Mouse (Mus musculus) heart, postnatal 14 days (tissue): ENCODE results near the gene Hdac1. TPM values are rescaled to one million over a fixed set of nuclear protein-coding genes. Genes with fewer than 3 reads are reported as not detected.
"Not testable (repeated sequence)": the region's sequence is repeated elsewhere in the genome, so short reads cannot be mapped to it uniquely, and the experiment has no call there.

Experiments used
- DNase-seq, 2 experiments: peaks; one replicate each; pipeline ENCODE4 v3.0.0; 2021 to 2022
- intact Hi-C: fragments of 180-260 bp; cut with DNase I; formaldehyde crosslinking; loops from one replicate; pipeline ENCODE4 v1.15.1; 2025
- total RNA-seq, 2 experiments: library from RNA; stranded (reverse); gene quantifications; 2 replicates each; pipeline ENCODE4 v1.2.3; 2021

Hdac1 gene
- total RNA-seq, 2 experiments from 2014 or later: 23.9 to 24.2 TPM

DNA sequence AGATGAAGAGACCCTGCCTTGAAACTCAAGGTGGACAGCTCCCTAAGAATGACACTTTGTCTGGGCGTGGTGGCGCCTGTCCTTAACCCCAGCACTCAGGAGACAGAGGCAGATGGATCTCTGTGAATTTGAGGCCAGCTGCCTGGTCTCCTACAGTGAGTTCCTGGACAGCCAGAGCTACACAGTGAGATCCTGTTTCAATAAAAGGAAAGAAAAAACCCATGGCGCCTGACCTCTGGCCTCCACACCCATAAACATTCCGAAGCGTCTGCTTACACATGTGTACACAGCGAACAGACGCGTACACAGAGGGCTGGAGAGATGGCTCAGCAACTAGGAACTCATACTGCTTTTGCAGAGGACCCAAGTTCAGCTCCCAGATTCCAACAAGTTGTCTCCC is 21.2 kb upstream of the Hdac1 start:
- intact Hi-C loops: no loop called here
- no peak for DNase-seq

DNA sequence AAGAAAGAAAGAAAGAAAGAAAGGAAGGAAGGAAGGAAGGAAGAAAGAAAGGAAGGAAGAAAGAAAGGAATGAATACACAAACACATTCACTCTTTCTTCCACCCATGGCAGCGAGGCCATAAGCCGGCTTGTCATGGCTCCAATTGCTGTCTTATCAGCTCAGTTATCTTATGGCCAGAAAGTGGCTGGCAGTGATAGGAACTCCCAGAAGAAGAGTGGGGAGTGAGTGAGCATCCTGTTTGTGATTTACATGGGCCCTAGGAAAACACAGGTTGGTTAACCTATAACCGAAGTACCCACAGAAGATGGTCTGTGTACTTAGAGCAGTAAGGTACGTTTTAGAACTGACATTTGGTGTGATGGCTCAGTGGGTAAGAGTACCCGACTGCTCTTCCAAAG is 18.7 kb upstream of the Hdac1 start:
- no peak for DNase-seq
- intact Hi-C loops: no loop called here

DNA sequence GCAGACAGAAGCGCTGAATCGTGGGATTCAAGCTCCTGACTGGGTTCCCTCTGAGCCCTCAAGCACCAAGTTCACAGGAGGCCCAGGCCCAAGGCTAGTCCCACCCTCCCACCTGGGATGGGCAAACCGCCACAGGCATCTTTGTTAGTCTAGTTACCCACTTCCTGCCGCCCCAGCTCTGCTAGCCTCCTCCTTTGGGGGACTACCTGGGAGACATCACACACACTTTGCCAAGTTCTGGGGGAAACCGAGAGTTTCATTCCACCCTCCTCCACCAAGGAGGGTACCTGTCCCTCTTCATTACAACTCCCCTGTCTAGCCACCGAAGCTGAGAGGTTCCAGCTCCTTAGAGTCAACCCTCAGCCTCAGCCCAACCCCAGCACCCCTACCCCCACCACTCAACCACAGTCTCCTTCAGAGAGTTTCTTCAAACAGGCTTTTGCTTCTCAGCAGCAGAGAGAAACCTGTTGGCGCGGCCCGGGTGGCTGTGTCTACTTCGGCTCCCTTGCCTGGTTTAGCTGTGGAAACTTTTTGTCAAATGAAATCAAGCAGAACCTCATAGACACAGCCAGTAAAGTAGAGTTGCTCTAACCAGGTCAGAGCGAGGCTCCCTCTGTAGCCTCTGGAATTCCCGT is 15.9 kb upstream of the Hdac1 start:
- no peak for DNase-seq
- intact Hi-C loops: no loop called here

DNA sequence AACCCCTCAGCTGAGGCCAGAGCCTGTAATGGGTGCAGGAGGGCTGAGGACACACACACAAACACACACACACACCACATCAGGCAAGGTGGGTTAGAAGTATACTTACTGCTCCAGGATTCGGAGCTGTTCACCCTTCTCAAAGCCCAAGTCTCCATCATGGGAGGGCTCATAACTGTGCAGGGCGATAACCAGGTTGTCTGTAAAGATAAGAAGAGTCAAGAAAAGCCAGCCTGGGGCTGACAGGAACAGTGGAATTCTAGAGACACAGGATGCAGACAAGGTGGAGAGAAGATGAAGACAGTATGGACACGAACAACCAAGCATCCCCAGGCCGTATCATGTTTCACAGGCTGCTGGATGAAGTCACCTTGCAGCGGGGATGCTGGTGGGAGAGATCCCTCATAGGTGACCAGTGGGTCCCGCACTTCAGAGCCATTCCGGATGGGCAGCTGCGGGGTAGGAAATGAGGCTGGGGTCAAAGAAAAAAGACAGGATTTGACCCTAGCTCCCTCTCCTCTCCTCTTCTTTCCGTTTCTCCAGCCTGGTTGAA is 14.8 kb upstream of the Hdac1 start:
- DNase-seq: no peak
- intact Hi-C loops: loop anchor here (2.0 kb wide), 1 partner anchor 51 kb away; no protein-coding TSS in a partner anchor

DNA sequence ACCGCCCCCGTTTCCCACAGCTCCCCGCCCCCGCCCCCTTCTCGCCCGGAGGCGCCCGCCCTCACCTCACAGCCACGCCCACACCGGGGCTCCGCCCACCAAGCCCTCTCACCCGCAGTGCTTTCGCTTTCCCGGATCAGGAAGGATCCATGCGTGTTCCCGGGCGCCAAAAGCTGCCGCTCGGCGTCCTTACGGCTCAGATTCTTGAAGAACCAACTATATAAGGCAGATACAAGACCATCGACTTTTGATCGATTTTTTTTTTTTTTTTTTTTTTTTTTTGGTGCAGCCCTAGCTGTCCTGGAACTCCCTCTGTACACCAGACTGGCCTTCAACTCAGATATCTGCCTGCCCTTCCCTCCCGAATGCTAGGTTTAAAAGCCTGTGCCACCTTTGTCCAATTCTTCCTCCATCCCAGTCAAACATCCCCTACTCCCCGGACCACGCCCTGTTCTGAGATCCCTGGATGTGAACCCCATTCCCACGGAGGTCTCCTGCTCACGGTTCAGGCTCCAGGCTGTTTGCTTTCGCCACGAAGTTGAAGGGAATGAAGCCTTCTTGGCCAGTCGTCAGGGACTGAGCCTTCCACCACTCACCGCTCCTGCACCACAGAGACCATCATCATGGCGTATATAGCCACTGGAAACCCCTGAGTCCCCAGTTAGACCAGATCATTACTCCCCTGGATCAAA is 14.2 kb upstream of the Hdac1 start:
- peak; percentile 90 to 91 for DNase-seq
- intact Hi-C loops: loop anchor here (2.0 kb wide), 1 partner anchor 52 kb away; no protein-coding TSS in a partner anchor

DNA sequence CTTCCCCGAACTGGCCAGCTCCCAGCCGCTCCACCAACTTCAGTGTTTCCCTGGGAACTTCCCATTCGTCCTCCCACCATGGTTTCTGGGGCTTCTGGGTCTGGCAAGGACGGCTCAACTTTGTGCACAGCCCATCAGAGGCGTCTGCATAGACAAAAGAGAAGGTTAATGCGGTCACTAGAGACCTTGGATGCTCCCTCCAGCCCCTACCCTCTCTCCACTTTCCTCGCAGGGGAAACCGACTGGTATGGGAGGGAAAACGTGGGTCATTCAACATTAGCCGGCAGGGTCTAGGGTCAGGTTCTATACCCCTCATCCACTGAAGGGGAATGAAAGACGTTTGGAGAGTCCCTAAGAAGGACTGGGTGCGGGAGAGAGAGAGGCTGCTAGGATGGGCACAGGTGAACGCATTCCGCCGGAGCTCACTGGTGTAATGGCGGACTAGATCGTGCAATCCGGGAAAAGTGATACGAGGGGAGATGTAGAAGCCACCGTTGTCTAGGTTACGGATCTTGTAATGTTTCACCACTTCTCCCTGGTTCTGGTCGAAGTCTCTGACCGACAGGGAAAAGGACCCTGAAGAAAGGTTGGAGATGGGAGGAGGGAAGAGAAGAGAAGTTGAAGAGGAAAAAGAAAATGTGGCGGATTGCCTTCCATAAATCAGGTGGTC is 13.5 kb upstream of the Hdac1 start:
- no peak for DNase-seq
- intact Hi-C loops: loop anchor here (2.0 kb wide), 1 partner anchor 53 kb away; no protein-coding TSS in a partner anchor

DNA sequence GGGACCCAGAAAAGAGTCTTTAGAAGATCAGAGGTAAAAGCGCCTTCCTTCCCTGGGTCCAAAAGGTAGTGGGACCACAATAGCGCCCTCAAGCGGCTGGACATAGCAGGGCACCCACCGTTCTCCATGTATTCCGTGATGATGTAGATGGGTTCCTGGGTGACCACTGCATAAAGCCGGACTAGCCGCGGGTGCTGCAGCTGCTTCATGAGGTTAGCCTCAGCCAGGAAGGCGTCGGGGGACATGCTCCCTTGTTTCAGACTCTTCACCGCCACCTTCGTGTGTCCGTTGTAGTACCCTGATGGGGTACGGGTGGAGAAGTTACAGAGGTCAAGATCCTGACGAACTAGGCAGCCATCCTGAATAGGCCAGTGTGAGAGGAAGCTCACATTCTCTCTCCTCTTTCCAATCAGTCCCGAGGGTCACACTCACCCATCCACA is 12.9 kb upstream of the Hdac1 start:
- intact Hi-C loops: no loop called here
- DNase-seq: peak in 1 of 2 experiments; percentile 57

DNA sequence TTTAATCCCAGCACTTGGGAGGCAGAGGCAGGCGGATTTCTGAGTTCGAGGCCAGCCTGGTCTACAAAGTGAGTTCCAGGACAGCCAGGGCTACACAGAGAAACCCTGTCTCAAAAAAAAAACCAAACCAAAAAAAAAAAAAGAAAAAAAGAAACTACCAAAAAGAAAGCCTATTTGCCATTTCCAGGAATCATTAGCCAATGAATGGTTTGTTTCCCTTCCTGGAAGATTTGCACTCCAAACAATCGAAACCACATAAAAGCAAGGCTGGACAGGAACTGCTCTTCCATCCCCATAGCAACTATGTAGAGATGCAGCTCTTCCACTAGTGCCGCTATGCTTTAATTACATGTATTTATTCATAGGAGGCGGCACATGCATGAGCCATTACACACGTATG is 12.0 kb upstream of the Hdac1 start:
- DNase-seq, intact Hi-C loops: not testable (repeated sequence)

DNA sequence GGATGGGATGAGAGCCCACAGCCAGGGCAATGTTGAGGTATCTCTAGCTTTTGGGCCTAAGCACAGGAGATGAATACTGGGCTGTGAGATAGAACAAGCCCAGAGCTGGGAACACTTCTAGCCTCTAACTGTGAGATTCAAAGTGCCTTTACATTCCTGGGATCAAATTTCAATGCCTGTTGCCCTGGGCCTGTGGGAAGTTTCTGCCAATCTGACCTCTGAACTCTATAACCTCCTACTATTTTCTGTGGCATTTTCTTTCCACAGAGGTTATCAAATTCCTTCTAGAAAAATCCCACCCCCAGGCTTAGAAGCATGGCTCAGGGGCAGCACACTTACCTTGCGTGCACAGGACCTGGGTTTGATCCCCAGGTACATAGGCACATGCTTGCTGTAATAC is 7.8 kb upstream of the Hdac1 start:
- DNase-seq: no peak
- intact Hi-C loops: no loop called here

DNA sequence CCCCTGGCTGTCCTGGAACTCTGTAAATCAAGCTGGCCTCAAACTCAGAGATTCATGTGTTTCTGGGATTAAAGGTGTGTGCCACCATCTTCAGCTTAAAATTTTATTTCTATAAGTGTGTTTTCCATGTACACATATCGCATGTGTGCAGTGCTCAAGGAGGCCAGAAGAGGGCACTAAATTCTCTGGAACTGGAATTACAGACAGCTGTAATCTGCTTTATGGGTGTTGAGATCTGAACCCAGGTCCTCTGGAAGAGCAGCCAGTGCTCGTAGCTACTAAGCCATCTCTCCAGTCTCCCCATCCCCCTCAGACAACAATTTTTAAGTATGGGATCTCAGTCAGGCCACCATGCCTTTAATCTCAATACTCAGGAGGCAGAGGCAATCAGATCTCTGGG is 6.8 kb upstream of the Hdac1 start:
- intact Hi-C loops: loop anchor here (5.0 kb wide), 1 partner anchor 58 kb away; no protein-coding TSS in a partner anchor

DNA sequence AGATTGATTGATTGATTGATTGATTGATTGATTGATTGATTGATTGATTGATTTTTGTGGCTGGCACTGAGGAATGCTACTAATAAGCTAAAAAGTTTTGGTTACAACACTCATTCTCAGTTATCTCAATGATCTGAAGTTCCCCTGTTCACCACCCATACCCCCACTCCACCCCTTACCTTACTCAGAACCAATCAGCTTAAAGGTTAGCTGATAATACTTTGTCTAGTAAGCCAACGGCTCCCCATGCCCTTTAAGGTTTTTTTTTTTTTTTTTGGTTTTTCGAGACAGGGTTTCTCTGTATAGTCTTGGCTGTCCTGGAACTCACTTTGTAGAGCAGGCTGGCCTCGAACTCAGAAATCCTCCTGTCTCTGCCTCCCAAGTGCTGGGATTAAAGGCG is 5.1 kb upstream of the Hdac1 start:
- not testable (repeated sequence) for DNase-seq
- intact Hi-C loops: loop anchor here (5.0 kb wide), 1 partner anchor 60 kb away; no protein-coding TSS in a partner anchor

More for the DNA sequence above, 6.8 kb upstream of the Hdac1 start:
- peak in 1 of 2 experiments; percentile 31 for DNase-seq

DNA sequence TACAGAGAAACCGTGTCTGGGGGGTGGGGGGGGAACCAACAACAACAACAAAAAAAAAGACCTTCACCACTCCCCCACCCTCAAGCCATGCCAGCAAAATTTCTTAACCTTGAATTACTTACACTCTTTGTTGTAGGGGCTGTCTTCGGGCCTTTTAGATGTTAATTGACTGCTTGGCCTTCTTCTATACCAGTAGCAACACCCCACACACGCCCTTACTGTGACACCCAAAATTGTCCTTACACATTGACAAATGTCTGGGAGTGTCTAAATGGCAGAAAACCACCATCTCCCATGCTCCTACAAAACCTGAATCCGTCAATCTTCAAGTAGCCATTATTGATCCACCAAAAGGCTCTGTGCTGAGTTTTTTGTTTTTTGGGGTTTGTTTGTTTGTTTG is 1.6 kb upstream of the Hdac1 start:
- intact Hi-C loops: no loop called here

DNA sequence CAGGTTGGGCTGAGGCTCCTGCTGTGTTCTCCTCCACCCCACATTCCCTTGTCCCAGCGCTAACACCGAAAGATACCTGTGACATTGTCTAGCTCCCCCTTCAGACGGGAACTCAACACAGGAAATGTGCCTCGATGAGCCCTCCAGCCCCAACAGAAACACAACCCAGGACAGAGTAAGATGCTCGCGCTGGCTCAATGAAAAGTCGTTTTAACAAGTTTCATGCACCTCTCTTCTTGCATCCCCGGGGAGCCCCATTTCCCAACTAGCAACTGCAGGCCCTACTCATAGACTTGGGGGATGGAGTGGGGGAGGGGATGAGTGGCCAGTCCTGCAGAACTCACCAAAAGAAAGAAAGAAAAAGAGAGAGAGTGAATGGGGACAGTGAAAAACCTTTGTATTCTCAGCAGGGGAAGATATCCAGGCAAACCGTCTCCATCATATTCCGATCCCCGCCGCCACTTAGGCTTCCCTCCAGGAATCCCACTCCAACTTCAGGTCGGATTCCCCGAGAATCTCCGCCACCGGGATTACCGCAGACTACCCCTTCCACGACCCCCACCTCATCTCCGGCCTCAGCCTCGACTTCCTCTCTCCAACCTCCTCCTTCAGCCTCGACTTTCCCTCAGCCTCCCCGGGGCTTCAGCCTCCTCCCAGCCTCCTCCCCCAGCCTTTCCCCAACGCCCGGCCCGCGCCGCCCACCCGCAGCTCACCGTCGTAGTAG is 483 bp downstream of the Hdac1 start:
- DNase-seq: no peak
- intact Hi-C loops: loop anchor here (2.0 kb wide), 1 partner anchor 25 kb away; no protein-coding TSS in a partner anchor

More for the DNA sequence above, 1.6 kb upstream of the Hdac1 start:
- no peak for DNase-seq

DNA sequence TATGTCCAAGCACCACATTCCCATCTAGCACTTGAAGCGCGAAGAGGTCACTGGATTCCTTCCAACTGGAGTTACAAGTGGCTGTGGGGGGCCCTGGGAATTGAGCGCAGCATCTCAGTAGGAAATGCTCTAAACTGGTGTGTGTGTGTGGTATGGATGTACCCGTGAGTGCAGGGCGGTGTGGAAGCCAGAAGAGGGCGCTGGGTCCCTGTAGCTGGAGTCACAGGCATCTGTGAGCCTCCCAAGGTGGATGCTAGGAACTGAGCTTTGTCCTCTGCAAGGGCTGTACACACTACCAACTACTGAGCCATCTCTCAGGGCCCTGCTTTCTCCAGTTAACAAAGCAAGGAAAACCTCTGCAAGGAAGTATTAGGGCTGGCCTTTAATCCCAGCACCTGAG is 2.5 kb downstream of the Hdac1 start:
- intact Hi-C loops: loop anchor here (2.0 kb wide), 1 partner anchor 23 kb away; no protein-coding TSS in a partner anchor
- DNase-seq: peak; percentile 17 to 35

DNA sequence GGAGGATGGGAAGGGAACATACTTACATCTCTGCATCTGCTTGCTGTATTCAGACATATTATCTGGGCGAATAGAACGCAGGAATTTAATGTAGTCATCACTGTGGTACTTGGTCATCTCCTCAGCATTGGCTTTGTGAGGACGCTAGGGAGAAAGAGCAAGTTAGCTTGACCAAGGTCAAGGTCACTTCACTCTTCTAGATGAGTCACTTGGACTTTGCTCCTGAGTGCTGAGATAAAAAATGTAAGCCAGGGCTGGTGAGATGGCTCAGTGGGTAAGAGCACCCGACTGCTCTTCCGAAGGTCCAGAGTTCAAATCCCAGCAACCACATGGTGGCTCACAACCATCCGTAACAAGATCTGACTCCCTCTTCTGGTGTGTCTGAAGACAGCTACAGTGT is 13.6 kb downstream of the Hdac1 start:
- DNase-seq, intact Hi-C loops: not testable (repeated sequence)

DNA sequence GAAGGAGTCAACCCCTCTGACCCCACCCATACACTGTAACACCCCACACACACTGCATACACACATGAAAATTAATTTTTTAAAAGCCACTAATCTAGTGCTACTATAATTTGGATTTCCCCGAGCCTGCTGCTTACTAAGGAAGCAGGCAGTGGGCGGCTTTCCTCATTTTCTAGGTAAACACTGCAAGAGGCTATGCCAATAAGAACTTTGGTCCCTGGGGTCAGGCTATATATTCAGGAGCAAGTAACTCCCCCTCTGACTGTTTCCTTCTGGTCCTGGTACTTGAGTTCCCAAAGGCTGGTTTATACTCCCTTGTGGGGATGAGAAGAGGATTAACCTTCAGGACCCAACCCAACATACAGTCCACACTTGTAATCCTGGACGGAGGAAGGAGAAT is 16.6 kb downstream of the Hdac1 start:
- intact Hi-C loops: no loop called here
- no peak for DNase-seq

DNA sequence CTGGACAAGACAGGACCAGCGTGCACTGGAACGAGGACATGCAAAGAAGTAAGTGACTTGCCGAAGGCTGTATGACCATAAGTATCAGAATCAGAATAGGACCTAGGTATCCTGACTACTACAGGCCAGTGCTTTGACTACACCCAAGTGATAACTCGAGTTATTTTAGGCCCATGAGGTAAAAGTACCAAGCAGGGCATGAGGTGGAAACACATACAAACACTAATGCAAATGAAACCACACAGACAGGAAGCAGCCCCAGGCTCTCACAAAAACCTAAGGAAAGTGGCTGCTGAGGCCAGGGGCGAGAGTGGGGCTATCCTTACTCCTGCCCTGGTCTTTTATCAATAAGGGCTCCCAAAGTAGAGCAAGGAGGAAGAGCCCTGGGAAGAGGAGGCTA is 17.2 kb downstream of the Hdac1 start:
- intact Hi-C loops: no loop called here
- DNase-seq: no peak

DNA sequence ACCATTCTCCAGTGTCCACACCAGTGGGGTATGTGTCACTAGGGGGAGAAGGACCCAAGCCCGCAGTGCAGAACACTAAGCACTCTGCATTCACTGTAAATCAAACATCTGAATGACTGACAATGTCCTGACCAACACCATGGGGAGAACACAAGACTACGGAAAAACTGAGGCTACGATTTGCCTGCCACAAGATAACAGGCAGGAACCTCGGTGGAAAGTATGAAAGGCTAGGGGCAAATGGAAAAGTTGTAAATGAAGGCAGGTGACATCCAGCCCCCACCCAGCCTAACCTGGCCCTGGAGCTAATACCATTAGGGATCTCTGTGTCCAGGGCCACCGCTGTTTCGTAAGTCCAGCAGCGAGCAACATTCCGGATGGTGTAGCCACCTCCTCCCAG is 24.0 kb downstream of the Hdac1 start:
- DNase-seq: no peak
- intact Hi-C loops: no loop called here

DNA sequence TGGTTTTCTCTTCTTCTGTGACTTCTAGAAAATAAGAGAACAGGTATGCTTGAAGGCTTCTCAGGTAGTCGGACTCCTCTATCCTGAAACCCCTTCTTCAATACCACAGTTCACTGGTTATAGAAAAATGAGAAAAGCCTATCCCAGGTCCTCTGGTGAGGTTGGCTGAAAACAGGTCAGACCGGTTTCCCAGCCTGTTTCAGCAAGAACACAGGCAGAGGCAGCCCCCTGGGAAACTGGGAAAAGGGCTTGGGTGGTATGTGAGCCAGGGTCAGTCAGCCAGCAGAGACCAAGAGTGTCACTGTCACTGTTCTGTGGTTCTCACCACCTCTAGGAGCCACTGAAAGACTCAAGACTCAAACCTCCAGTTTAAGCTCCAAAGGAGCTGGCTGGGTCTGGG is 25.6 kb downstream of the Hdac1 start:
- DNase-seq: no peak
- intact Hi-C loops: loop anchor here (2.0 kb wide), 1 partner anchor 24 kb away; no protein-coding TSS in a partner anchor

DNA sequence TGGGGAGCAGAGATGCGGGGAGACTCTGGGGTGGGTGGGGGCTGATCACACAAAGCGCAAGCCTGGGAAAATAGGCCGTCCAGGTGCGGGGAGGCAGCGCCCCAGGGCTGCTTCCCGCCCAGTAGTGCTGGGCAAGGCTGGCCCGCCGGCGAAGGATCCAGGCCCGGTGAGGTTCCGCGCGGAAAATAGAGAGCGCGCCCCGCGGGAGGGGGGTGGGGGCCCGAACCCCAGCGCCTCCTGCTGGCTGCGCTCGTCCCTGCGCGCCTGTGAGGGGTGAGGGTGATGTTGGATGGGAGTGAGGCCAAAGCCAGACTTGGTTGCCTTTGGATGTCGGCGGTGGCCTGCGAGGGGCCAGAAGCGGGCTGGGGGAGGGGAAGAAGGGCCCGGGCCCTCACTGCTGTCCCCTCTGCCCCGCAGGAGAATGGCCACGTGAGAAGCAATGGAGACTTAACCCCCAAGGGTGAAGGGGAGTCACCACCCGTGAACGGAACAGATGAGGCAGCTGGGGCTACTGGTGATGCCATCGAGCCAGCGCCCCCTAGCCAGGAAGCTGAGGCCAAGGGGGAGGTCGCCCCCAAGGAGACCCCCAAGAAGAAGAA is 28.1 kb downstream of the Hdac1 start:
- peak; percentile 75 to 85 for DNase-seq
- intact Hi-C loops: no loop called here
